Mouse (Mus musculus) liver, embryonic 14.5 days (tissue): ENCODE results near the gene Fen1. TPM values are rescaled to one million over a fixed set of nuclear protein-coding genes. Genes with fewer than 3 reads are reported as not detected.

Source experiments
- ATAC-seq: fragments of 200-750 bp; cut with Nextera tagmentation; 2 replicates; pipeline ENCODE4 v1.8.0; 2017; ENCODE audit warnings: moderate number of reproducible peaks, mild to moderate bottlenecking, moderate library complexity; ENCODE audit not compliant: insufficient read depth
- DNase-seq, 3 experiments: peaks; one replicate each; pipeline ENCODE4 v3.0.0-alpha.2; 2012 to 2013; ENCODE audit warnings: low read depth in 3 of 3, low spot score in 3 of 3
- H3K27ac ChIP-seq: fragments of 300-500 bp; sonication (generic); 2 replicates; pipeline ENCODE4 v1.5.1; 2014; ENCODE audit warnings: moderate library complexity, mild to moderate bottlenecking, control low read depth, inconsistent platforms
- H3K27me3 ChIP-seq: fragments of 300-500 bp; sonication (generic); 2 replicates; pipeline ENCODE4 v1.6.1; 2014; ENCODE audit warnings: mild to moderate bottlenecking, low read length, moderate library complexity; ENCODE audit not compliant: control insufficient read depth, insufficient read depth
- H3K36me3 ChIP-seq: fragments of 300-500 bp; sonication (generic); replicated peaks from 2 replicates; pipeline ENCODE4 v1.6.1; 2014; ENCODE audit warnings: low read depth; ENCODE audit not compliant: control insufficient read depth, insufficient read depth
- H3K4me1 ChIP-seq, 2 experiments: fragments of 200-500 bp in 1 of 2; fragments of 300-500 bp in 1 of 2; sonication (generic) in 1 of 2; replicated peaks; 2 replicates each; pipeline ENCODE4 v1.6.1; 2012 to 2014; ENCODE audit warnings: antibody characterized with exemption in 1 of 2, inconsistent platforms in 1 of 2, low read length in 1 of 2; ENCODE audit not compliant: control insufficient read depth in 2 of 2, insufficient read depth in 2 of 2
- H3K4me2 ChIP-seq: fragments of 300-500 bp; sonication (generic); 2 replicates; pipeline ENCODE4 v1.6.1; 2014; ENCODE audit warnings: low read depth, mild to moderate bottlenecking, control low read depth, moderate library complexity
- H3K4me3 ChIP-seq, 2 experiments: fragments of 200-500 bp in 1 of 2; fragments of 300-500 bp in 1 of 2; sonication (generic) in 1 of 2; 2 replicates each; pipeline ENCODE4 v1.5.1; 2012 to 2014; ENCODE audit warnings: low read depth in 2 of 2, low read length in 2 of 2, mild to moderate bottlenecking in 2 of 2, control low read depth in 1 of 2, inconsistent platforms in 1 of 2, moderate library complexity in 1 of 2; ENCODE audit not compliant: insufficient read depth in 1 of 2
- H3K9ac ChIP-seq: fragments of 300-500 bp; sonication (generic); replicated peaks from 2 replicates; pipeline ENCODE4 v1.6.1; 2014; ENCODE audit warnings: mild to moderate bottlenecking, control low read depth, moderate library complexity
- H3K9me3 ChIP-seq: fragments of 300-500 bp; sonication (generic); 2 replicates; pipeline ENCODE4 v1.6.1; 2016; ENCODE audit warnings: low read length, mixed read lengths; ENCODE audit not compliant: control insufficient read depth
- CTCF ChIP-seq: IDR thresholded peaks from 2 replicates; pipeline ENCODE4 v1.5.1; 2016; ENCODE audit warnings: antibody characterized with exemption, low read depth, control low read depth
- EP300 ChIP-seq: IDR thresholded peaks from 2 replicates; pipeline ENCODE4 v1.6.1; 2016; ENCODE audit warnings: antibody characterized with exemption, low read depth
- WGBS: fragments of 180-500 bp; shearing (Covaris S2); extraction: QIAGEN DNeasy Blood & Tissue Kit; methylation state at CpG from one replicate; pipeline ENCODE4 v1.1.7; 2014; ENCODE audit not compliant: insufficient replicate concordance; 5-methylcytosine and 5-hydroxymethylcytosine counted together
- polyA plus RNA-seq, 2 experiments: library from polyadenylated mRNA; depleted of rRNA in 1 of 2; stranded (reverse) in 1 of 2; unstranded in 1 of 2; fragments of >200 nt; fragmentation: Nextera tagmentation in 1 of 2; extraction: Ambion mirVana in 1 of 2; gene quantifications; 2 replicates each; pipeline versions ENCODE4 v1.2.1 to v1.2.3; 2012 to 2014

Fen1 gene
- polyA plus RNA-seq, 2 experiments, result 75.8 to 131 TPM

GRCm38 (mm10) chr19:10205051-10205450 lies 1.1 kb upstream of the Fen1 start:
- Histone ChIP-seq H3K36me3 (peaks cover 33% of the 10 kb centered on the region), H3K27ac (peak overlapping the region; percentile 94; the same call in 1 of the 2 replicates), H3K4me1 (peaks cover 10 to 12% of the 10 kb centered on the region in 2 experiments), H3K9ac (peak overlapping the region; percentile 99; the same call in 1 of the 2 replicates), H3K27me3 (no peaks in the 10 kb centered on the region), H3K4me3 (peak overlapping the region; percentile 71 to 99; a peak in 3 of 4 replicates), H3K4me2 (peak overlapping the region; percentile 99), H3K9me3 (no peaks in the 10 kb centered on the region)
- ATAC-seq (no peak), DNase-seq (no peak)
- 59% methylated on average over 6 of the region's 6 CpGs for WGBS
- TF ChIP-seq EP300, result no peak
- TF ChIP-seq CTCF, result no peak

GRCm38 (mm10) chr19:10204616-10205001 lies 640 bp upstream of the Fen1 start:
- peak overlapping the region; percentile 94 for H3K27ac ChIP-seq
- H3K9ac ChIP-seq, result peak overlapping the region; percentile 99
- H3K27me3 ChIP-seq, result no peaks in the 10 kb centered on the region
- ATAC-seq, result peak; percentile 32; the same call in 1 of the 2 replicates
- peak; percentile 59 for TF ChIP-seq CTCF
- TF ChIP-seq EP300, result no peak
- H3K4me1 ChIP-seq, result peaks cover 10 to 12% of the 10 kb centered on the region in 2 experiments
- under 1% methylated on average over 5 of the region's 5 CpGs for WGBS
- H3K4me2 ChIP-seq, result peak overlapping the region; percentile 99
- peaks cover 38% of the 10 kb centered on the region for H3K36me3 ChIP-seq
- peak overlapping the region; percentile 71 to 99 for H3K4me3 ChIP-seq
- peak; percentile 66 to 69 (median 66) for DNase-seq
- no peaks in the 10 kb centered on the region for H3K9me3 ChIP-seq

GRCm38 (mm10) chr19:10203146-10203847 lies 672 bp downstream of the Fen1 start:
- no peak for TF ChIP-seq CTCF
- peak; percentile 81 for TF ChIP-seq EP300
- no peaks in the 10 kb centered on the region for H3K27me3 ChIP-seq
- peaks cover 10 to 12% of the 10 kb centered on the region in 2 experiments for H3K4me1 ChIP-seq
- peak overlapping the region; percentile 94 for H3K27ac ChIP-seq
- ATAC-seq, result peak; percentile 76
- peak overlapping the region; percentile 99 for H3K9ac ChIP-seq
- no peaks in the 10 kb centered on the region for H3K9me3 ChIP-seq
- DNase-seq, result peak; percentile 81 to 85 (median 83)
- under 1% methylated on average over 23 of the region's 23 CpGs for WGBS
- H3K36me3 ChIP-seq, result peaks cover 44% of the 10 kb centered on the region
- peak overlapping the region; percentile 71 to 99 for H3K4me3 ChIP-seq
- H3K4me2 ChIP-seq, result peak overlapping the region; percentile 99

- no peak; the same call in 1 of the 2 replicates for ATAC-seq
- WGBS, result 22% methylated on average over 3 of the region's 3 CpGs
- Histone ChIP-seq H3K27ac (no peak overlapping the region), H3K9ac (no peak overlapping the region), H3K4me2 (no peak overlapping the region), H3K9me3 (no peaks in the 10 kb centered on the region), H3K36me3 (peaks cover 61% of the 10 kb centered on the region), H3K27me3 (no peaks in the 10 kb centered on the region), H3K4me1 (peaks cover 6% of the 10 kb centered on the region in 2 experiments), H3K4me3 (no peak overlapping the region)
- peak; percentile 96 for TF ChIP-seq CTCF
- peak; percentile 62; the same call in 1 of the 2 replicates for TF ChIP-seq EP300
- DNase-seq, result peak; percentile 65 to 73 (median 67)
Measured at GRCm38 (mm10) chr19:10198723-10199122, 5.2 kb downstream of the Fen1 start.

GRCm38 (mm10) chr19:10198286-10198685 lies 5.7 kb downstream of the Fen1 start:
- no peak for ATAC-seq
- TF ChIP-seq EP300 (no peak), CTCF (no peak)
- Histone ChIP-seq H3K9me3 (no peaks in the 10 kb centered on the region), H3K4me3 (no peak overlapping the region), H3K36me3 (peaks cover 61% of the 10 kb centered on the region), H3K4me1 (peaks cover 6% of the 10 kb centered on the region in 2 experiments), H3K27ac (no peak overlapping the region), H3K9ac (no peak overlapping the region), H3K27me3 (no peaks in the 10 kb centered on the region), H3K4me2 (no peak overlapping the region)
- DNase-seq, result no peak
- 67% methylated on average over 2 of the region's 2 CpGs for WGBS
